Mouse (Mus musculus) granulocyte monocyte progenitor cell, adult 5-6 weeks (primary cell): ENCODE measurements around the gene Cblb. TPM values are rescaled to one million over a fixed set of nuclear protein-coding genes. Genes with fewer than 3 reads are reported as not detected.

ENCODE experiments used
- ATAC-seq: replicated peaks from 2 replicates; pipeline ENCODE4 v1.8.0; 2016; ENCODE audit warnings: mild to moderate bottlenecking, moderate TSS enrichment, inconsistent platforms; ENCODE audit not compliant: poor library complexity, severe bottlenecking
- total RNA-seq, 2 experiments: library from RNA; stranded (forward) in 1 of 2; stranded (reverse) in 1 of 2; fragments of 200-712, 200-1000 nt in 1 of 2; fragments of >200 nt in 1 of 2; fragmentation: Nextera tagmentation in 1 of 2; gene quantifications; 2 replicates each; pipeline ENCODE4 v1.2.3; 2014 to 2017

Cblb gene
- total RNA-seq (2014; fragmentation: Nextera tagmentation) (20.9 and 30.2 TPM in 2 replicates), total RNA-seq (2017) (7.9 and 8.2 TPM in 2 replicates)

DNA sequence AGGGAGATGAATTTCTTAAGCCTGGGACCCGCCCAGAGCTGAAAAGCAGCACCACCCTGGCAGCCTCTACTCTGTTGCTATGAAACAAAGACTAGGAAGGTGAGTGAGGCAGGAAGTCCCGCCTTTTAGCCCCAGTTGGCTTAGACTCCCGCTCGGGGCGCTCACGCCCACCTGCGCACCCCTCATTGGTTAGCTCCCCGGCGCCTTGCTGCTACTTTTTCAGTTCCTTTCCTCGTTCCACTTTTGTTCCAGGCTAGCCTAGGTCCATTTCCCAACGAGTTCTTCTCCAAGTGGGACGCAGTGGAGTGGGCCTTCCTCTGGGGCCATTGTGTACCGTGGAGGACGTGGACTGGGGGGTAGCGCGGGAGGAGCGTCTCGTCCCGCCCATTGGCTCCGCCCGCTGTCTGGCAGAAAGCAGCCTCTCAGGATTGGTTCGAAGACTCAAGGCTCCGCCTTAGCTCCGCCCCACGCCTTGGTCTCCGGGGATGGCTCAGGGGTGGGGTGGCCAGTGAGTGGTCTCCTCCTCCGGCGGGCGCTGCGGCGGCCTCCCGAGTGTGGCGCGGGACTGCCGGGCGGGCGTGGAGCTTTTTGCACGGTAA is at the start of gene Cblb:
Gene Cblb, plus strand, starts transcription at position 135 of the 599 bp plus-strand sequence.
- peak; percentile 91 for ATAC-seq

DNA sequence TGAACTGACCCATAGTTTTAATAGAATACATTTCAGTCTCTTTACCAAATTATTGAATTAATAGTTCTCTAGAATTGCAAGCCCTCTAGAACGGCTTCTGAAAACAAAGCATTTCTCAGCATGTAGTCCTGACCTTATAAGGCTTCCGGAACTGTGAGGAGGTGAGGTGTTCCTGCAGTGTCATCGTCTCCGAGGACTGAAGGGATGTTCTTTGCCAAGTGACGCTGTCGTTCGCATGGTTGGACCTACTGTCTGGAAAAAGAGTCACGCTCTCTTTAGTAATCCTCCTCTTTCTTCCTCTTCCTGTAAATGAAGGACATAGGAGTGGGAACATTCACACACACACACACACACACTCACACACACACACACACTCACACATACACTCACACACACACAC is 45.6 kb upstream of the Cblb start:
- ATAC-seq: no peak

DNA sequence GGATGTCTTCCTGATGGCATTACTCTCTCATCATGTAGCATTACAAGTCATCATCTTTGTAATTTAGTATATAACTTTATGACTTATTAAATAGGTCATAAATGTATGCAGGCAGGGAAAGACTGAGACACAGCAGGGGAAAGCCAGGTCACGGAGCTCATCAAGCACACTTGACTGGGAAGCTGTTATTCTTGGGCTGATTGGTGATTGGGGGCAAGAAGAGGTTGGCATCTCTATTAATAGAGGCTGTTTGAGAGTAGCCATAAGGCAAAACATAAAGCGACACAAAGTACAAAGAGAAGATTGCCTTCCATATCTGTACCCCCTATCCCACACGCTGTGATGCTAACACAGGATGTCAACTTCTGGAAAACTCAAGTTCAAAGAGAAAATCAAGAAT is 44.8 kb upstream of the Cblb start:
- ATAC-seq: no peak

DNA sequence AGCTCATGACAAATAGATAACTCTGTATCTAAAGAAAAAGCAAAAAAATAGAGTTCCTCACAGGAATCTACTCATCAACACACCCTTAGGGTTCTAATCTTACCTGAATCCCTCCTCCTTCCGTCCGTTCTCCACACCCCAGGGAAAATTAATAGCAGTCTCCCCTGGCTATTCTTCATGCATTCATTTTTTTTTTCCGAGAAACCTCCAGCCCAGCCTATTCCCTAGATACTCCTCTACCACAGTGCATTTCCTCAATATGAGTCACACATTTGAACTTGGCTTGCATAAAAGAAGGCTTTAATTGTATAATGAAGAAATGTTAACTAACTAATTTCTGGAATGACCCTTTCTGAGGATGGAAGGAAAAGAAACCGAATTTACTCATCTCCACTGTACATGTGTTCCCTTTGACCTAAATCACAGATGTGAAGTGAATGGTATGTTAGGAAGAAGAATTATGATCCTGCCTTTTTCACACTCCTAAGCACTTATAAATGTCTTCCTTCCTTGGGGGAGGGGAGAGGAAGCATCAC is 43.9 kb upstream of the Cblb start:
- ATAC-seq: no peak

DNA sequence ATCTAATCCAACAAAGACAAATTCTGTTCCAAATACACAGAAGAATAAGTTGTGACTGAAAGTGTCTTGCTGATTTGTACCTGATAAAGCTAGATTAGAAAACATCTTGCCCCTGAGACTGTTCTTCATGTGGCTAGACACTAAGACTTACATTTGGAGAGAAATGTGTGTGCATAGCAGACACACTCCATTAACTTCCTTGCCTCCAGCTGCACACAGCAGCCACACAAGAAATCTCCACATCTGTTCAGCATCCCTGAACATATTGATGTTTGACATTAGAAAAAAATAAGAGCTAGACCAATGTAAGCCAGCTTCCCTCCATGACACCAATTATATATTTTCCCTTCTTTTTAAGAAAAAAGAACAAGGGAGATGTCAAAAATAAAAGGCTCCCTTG is 43.0 kb upstream of the Cblb start:
- no peak for ATAC-seq

DNA sequence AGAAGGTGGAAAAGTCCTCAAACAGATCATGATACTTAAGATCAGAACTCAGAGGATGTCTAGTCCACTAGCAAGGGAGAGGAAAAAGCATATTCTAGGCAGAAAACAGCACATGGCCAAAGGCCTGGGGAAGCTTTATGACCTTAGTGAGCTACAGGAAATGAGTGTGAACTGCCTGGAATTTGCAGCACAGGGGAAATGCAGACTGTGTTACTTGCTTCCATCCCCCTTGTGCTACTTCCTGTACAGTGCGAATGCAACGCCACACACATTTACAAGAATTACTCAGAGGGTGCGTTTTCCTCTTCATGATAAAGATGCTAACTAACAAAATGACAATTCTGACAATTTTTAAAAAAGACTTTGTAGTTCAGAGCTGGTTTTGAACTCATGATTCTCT is 41.8 kb upstream of the Cblb start:
- ATAC-seq: no peak

DNA sequence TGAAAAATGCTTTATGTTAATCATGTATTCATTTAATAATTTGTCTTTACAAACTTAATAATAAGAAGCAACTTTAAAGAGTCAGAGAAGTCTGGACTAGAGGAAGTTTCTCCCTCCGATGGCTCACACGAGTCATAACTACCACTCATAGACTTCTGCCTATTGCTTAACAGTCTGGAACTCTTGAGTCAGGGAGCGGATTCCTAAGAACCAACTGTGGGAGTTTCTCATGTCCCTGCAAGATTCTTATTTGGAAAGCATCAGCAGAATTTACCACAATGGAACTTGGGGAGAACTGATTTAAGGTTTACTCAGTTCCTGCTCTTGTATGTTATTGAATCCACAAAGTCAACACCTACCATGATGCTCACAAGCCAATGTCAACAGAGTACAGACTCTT is 31.0 kb upstream of the Cblb start:
- ATAC-seq: no peak

DNA sequence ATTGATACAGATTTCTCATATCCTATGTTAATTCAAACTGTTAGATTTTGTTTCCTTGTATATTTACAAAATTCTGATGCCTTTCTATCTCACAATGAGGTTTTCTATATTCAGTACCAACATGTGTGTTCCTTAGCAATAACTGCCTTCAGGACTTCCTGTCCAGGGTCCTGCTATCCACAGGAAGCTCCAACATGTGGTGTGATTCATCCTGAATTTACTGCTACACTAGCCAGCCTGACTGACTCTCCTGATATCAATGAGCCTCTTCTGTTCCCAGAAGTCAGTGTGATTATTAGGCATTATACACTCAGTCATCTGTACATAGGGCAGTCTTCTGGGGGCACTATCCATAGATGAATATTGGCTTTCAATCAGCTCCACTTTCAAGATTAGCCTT is 30.2 kb upstream of the Cblb start:
- no peak for ATAC-seq

DNA sequence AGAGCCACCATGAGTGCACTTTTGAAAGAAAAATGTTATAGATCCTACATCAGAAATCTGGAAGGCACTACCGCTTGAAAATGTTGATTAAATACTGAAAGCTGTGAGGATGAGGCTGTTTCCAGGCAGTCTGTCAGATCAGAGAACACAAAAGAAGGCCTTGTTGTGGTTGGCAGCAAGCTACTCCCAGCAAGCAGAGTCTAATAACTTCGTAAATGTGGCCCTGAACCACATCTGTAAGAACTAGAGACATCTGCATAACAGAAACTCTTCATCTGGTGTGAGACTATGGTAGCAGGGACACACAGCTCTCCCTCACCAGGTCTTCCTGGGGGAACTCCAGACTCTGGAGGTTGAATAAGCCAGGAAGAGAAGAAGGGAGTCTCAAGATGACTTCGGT is 24.0 kb upstream of the Cblb start:
- no peak for ATAC-seq

DNA sequence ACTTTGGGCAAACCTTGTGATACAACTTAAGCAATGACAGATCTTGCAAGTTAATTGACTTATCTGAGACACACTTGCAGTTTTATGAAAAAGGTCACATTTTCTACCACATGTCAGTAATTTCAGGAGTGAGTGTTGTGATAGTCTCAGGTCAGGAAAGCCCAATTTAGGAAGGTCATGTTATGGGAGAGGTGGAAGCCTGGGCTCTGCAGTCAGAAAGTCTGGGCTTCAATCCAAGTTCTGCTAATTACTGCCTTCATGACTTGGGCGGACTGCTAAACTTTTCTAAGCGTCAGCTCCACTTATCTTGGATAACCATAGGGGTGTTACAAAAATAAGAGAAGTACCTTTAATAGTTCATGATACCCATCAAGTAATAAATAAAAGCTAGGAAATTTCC is 22.6 kb upstream of the Cblb start:
- no peak for ATAC-seq

DNA sequence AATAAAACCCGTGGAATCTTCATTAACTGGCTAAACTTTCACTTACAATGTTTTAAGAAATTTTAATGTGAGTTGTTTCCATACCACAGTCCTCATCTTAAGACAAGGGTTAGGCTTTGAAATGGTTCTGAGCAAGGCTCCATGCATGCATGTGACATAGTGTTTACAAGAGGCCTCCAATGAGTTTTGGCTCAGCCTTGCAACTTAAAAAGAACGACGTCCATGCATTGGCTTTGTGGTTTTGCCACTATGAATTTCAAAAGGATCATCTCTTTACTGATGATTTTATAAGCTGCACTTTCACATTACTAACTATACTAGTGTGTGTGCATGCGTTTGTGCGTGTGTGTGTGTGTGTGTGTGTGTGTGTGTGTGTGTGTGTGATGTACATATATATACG is 21.6 kb upstream of the Cblb start:
- ATAC-seq: no peak

DNA sequence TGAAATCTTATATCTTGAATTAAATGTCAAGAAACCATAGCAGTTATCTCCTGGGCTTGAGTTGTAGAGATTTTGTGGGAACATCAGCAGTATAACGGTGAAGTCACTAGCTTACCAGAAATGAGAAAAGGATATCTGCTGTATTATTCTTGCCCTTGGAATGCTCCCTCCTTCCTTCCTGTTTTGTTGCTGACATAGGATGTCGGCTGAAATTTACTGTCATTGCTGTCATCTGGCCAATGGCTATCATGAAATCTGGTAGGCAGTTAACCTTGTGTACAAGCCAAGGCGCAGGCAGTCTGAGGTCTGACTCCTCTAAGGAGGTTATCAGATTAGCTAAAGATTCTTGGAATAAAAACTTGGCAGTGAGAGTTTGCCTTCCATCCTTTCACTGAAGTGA is 18.0 kb upstream of the Cblb start:
- ATAC-seq: no peak

DNA sequence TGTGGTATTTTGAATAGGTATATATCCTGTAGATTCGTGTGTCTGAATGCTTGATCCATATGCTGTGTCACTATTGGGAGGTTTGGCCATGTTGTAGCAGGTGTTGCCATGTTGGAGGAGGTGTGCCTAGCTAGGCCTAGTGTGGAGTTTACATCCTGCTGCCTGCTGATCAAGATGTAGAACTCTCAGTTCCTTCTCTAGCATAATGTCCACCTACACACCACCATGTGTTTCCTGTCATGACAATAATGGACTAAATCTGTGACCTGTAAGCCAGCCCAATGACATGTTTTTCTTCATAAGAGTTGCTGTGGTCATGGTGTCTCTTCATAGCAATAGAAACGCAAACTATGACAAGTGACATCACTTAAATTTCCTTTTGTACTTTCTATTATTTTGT is 17.2 kb upstream of the Cblb start:
- ATAC-seq: no peak

DNA sequence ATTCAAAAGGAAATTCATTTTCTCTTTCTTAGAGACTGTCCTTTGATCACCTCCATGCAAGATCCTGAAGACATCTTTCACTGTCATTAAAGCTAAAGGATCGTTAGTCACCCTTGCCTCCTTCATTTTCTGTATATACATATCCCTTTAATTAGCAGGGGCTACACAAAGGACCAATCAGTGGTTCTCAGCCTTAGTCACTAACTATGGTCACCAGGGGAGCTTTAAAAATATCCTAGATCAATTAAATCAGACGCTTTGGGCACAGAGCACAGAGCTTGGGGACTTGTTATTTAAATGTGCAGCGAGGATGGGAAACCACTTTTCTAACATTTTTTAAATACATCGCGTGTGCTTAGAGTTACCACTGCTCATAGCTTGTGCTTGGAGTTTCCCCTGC is 7.6 kb upstream of the Cblb start:
- ATAC-seq: no peak

DNA sequence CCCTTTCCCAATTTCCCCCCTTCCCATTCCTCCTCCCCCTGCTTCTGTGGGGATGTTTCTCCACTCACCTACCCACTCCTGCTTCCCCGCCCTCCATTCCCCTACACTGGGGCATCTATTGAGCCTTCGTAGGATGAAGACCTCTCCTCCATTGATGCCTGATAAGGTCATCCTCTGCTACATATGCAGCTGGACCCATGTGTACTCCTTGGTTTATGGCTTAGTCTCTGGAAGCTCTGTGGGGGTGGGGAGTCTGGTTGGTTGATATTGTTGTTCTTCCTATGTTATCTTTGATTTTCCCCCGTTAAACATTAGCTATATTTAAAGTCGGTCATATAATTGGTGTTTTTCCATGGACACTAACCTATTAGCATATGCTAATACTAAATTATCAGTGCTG is 3.7 kb upstream of the Cblb start:
- ATAC-seq: no peak

DNA sequence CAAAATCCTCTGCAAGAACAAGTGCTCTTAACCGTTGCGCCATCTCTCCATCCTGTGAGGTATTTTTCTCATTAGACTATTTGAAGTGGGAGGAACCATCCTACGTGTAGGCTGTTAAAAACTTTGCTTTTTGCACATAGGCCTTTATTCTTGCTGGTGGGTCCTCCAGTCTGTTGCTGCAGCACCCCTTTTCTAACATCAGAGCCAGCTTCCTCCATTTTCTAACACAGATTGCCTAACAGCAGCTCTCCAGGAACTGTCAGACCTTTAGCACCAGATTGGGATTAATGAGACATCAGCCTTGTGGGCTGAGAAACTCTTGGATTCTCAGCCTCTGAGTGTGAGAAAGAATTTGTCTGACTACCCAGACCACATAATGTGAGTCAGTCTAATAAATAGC is 2.0 kb upstream of the Cblb start:
- ATAC-seq: no peak

DNA sequence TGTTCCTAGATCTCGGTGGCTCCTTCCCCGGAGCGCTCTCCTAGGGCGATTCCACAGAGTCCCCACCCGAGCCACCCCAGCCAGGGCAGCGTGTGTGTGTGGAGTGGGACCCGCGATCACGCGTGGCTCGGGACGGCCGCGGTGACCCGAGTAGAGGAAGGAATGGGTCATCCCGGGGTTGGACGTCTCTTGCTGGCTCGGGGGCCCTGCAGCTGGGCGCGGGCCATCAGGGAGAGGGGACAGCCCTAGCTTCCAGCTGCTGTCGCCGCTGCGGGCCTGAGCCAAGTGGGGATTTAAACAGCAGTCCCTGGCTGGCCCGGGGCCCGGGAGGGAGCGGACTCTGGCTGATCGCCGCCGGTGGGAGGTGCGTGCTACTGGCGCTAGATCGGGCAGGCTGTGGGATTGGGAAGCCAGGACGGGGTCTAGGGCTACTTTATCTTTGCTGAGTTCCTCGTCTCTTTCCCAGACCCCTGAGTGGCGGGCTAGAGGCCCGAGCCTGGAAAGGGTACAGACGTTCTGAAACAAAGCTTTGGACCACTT is 757 bp downstream of the Cblb start:
- peak; percentile 52 for ATAC-seq

DNA sequence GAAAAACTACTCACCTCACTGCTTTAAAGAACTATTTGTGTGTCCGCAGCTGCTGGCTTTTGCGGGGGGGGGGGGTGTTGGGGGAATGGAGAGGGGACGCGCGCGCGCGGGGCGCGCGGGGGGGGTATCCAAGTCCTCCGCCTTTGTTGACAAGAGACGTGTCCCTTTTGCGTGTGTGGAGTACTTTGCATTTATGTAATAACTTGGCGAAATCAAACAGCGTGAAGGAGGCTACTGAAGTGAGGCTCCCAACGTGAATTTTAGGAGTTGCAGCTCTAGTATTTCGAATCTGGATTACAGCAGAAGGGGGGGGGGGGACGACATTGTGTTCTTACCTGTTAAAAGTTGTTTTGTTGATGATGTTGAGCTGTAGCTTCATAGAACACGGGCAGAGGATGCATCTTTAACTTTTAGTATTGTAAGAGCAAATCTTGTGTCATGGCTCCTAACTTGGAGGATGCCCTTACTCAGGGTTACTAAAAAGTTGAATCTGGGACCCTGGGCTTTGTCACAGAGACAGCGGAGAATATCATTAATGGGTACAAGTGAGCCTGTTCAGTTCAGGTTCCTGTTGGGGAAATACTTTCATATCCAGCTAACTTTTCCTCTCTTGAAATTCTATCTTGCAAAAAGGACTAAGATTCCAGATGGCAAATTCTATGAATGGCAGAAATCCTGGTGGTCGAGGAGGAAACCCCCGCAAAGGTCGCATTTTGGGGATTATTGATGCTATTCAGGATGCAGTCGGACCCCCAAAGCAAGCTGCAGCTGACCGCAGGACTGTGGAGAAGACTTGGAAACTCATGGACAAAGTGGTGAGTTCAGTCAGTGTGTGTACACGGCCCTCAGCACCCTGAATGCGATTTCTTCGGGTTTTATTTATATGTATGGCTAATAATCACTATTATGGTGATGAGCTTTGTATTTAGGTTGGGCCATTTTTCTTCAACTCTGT is 1.6 kb downstream of the Cblb start:
- ATAC-seq: no peak

DNA sequence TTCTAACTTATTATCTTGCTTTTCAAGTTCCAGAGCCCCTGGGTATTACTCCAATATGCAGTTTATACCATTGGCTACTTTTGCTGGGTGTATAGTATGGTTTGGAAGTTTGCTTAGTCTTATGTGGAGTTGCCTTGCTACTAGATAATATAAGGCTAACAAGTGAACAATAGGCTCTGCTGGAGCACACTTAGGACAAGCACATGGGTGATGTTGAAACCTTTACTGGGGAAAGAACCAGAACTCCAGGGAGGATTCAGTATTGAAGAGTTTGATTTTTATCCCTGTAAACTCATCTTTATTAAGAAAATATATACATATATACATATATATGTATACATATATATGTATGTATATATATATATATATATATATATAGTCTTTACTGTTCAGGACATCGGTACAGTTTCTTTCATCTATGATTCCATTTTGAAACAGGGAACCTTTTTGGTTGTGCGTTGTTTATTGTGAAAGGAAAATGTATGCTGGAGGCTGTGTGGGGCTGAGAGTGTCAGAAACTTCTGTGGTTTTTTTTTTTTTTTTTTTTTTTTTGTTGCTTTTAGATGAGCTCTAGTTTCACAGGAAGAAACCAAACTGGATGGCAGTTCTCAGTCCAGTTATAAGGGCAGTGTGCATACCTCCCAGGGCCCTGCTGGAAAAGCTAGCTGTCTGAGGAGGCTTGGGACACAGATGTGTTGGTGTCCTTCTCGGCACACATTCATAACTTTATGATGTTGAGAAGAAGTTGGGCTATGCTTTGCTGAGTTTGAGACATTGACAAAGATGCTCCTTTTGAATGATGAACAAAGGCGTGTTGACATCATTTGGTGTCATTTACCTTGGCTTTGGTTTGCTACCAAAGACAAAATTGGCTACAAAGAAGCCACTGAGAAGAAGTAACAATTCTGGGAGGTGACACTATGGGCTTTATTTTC is 2.6 kb downstream of the Cblb start:
- no peak for ATAC-seq

DNA sequence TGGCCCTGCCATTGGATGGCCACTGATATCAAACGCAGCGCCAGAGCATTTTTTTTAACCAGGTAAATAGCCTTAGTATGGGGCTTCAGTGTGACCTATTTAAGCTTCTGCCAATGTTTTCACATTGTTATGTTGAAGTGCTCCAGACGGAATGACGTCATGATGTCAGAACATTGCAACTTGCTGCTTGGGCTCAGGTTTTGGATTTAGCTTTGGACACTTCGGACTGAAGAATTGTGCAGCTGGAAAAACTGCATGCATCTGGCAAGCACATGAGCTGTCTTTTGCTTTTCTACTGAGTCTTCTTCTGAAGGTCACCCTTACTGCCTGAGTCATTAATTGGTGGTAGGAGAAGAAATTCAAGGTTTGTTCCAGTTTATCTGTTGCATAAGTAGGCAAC is 3.3 kb downstream of the Cblb start:
- no peak for ATAC-seq
